Mouse (Mus musculus): ENCODE measurements at regions not wholly inside any gene's neighbourhood (a gene's known extent, or its start where the extent isn't known, plus 50 kb on each side); places are given as distances from the start of the nearest gene placed in this dataset.

GRCm38 (mm10) chr13:83882839-83883238, 339.3 kb upstream of the Tmem161b start:
- DNase-seq, result no peak

GRCm38 (mm10) chr13:83883821-83884220, 338.3 kb upstream of the Tmem161b start:
- DNase-seq, result no peak

GRCm38 (mm10) chr13:83884226-83884625, 337.9 kb upstream of the Tmem161b start:
- no peak for DNase-seq

GRCm38 (mm10) chr13:83884766-83885543, 337.1 kb upstream of the Tmem161b start:
- no peak for DNase-seq

- DNase-seq, result no peak
Observed at GRCm38 (mm10) chr13:83885729-83886128, 336.4 kb upstream of the Tmem161b start.

- DNase-seq, result no peak
Observed at GRCm38 (mm10) chr13:83914697-83915096, 307.4 kb upstream of the Tmem161b start.

GRCm38 (mm10) chr13:83932761-83933160, 289.3 kb upstream of the Tmem161b start:
- DNase-seq, result no peak

GRCm38 (mm10) chr13:83946495-83946894, 275.6 kb upstream of the Tmem161b start:
- no peak for DNase-seq

- no peak for DNase-seq
Observed at GRCm38 (mm10) chr13:83951163-83951562, 270.9 kb upstream of the Tmem161b start.

GRCm38 (mm10) chr13:83951808-83952207, 270.3 kb upstream of the Tmem161b start:
- DNase-seq, result no peak

GRCm38 (mm10) chr13:83952353-83952752, 269.7 kb upstream of the Tmem161b start:
- DNase-seq, result no peak

- DNase-seq, result no peak
Observed at GRCm38 (mm10) chr13:83952862-83953261, 269.2 kb upstream of the Tmem161b start.

- DNase-seq, result no peak
Observed at GRCm38 (mm10) chr13:83955701-83956100, 266.4 kb upstream of the Tmem161b start.

- no peak for DNase-seq
Observed at GRCm38 (mm10) chr13:83978541-83978940, 243.6 kb upstream of the Tmem161b start.

- no peak for DNase-seq
Observed at GRCm38 (mm10) chr13:83979535-83979934, 242.6 kb upstream of the Tmem161b start.

GRCm38 (mm10) chr13:83984651-83985331, 237.3 kb upstream of the Tmem161b start:
- DNase-seq, result no peak

- no peak for DNase-seq
Observed at GRCm38 (mm10) chr13:83987746-83988423, 234.2 kb upstream of the Tmem161b start.

- DNase-seq, result no peak
Observed at GRCm38 (mm10) chr13:83988517-83988916, 233.6 kb upstream of the Tmem161b start.

GRCm38 (mm10) chr13:83997599-83998369, 224.3 kb upstream of the Tmem161b start:
- DNase-seq, result no peak

- no peak for DNase-seq
Observed at GRCm38 (mm10) chr13:84021771-84022170, 200.3 kb upstream of the Tmem161b start.

- no peak for DNase-seq
Observed at GRCm38 (mm10) chr13:84023021-84023420, 199.1 kb upstream of the Tmem161b start.

GRCm38 (mm10) chr13:84023637-84024036, 198.5 kb upstream of the Tmem161b start:
- DNase-seq, result no peak

GRCm38 (mm10) chr13:84025348-84025747, 196.7 kb upstream of the Tmem161b start:
- no peak for DNase-seq

Measured in thymus, postnatal 4 days (tissue).